Mouse (Mus musculus): ENCODE data around the gene Cd276.
A peak's percentile ranks its signal among the peaks of the same experiment; 100 is the strongest.
"Not testable (repeated sequence)": the region's sequence is repeated elsewhere in the genome, so short reads cannot be mapped to it uniquely, and the experiment has no call there.

The Cd276 gene

GRCm38 (mm10) chr9:58554908-58555684 is at the start of gene Cd276:
Gene Cd276 (minus strand): TSS chr9:58555437.
- DNase-seq (ENCODE audit: low read depth, low spot score) = peak; percentile 93

DNA sequence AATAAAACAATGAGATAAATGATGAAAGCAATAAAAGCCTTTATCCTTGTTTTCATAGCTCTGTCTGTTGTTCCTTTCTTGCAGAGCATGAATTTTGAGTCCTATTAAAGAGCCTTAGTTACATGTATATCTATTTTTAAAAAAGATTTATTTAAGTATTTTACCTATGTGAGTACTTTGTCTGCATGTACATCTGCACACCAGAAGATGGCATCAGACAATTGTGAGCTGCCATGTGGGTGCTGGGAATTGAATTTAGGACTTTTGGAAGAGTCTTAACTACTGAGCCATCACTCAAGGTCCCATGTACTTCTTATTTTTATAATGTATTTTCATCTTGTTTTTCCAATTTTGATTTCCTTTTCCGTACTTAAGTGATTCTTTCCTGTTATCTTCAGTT is 40.1 kb upstream of the Cd276 start:
- no peak for DNase-seq (ENCODE audit: low read depth, low spot score)

GRCm38 (mm10) chr9:58588657-58589056 is 33.4 kb upstream of the Cd276 start:
- peak; percentile 35 for DNase-seq (ENCODE audit: low read depth, low spot score)

DNA sequence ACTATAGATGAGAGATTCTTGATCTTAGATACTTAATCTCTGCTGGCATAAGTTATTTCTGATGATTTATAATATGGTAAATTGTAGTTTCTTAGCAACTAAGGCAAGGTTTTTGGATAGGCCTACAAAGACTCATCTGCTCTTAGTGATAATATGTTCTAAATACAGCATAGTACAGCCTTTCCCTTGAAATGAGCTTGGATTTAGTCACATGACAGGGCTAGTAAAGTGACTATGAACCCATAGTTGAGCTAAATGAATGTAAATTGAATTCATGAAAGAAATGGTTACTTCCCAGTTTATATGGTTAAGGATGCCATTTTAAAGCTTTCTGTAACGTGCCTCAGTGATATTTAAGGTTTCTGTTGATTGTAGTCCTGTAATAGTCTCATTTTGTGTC is 29.1 kb upstream of the Cd276 start:
- DNase-seq (ENCODE audit: low read depth, low spot score) = no peak

- peak; percentile 35 for DNase-seq (ENCODE audit: low read depth, low spot score)
Observed at GRCm38 (mm10) chr9:58583267-58583641, 28.0 kb upstream of the Cd276 start.

DNA sequence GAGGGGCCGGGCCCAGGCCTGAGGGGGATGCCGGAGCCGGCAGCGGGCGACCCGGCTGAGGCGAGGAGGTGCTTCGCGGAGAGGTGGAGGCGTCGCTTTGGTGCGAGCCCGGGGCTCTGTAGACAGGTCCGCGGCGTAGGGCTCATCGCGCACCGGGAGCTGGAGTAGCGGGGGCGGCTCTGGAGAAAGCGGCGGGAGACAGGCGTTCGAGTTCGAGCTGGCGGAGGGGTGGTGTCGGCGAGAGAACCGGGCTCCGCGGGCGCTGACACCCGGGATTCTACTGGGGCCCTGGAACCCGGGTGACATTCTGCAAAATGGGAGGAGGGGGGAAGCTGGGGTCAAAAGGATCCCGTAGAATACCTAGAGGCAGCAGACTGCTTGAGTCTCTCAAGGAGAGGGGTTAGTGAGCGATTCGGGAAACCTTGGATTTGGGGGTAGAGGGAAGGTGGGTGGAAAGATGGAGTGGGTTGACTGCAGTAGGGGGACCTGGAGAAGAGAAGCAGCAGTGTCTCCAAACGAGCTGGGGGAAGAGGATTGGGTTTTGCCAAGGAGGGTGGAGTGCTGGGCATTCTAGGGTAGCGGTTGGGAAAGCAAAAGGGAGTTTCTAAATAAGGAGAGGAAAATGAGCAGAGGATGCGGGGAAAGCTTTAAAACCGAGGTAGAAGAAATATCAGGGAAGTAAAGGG is 27.5 kb upstream of the Cd276 start:
- peak; percentile 66 for DNase-seq (ENCODE audit: low read depth, low spot score)

- peak; percentile 99 for DNase-seq (ENCODE audit: low read depth, low spot score)
Observed at GRCm38 (mm10) chr9:58581958-58582540, 26.8 kb upstream of the Cd276 start, which contains the start of gene Nptn. Gene Nptn (plus strand): TSS chr9:58582240.

GRCm38 (mm10) chr9:58581283-58581930 is 26.2 kb upstream of the Cd276 start:
- peak; percentile 79 for DNase-seq (ENCODE audit: low read depth, low spot score)

DNA sequence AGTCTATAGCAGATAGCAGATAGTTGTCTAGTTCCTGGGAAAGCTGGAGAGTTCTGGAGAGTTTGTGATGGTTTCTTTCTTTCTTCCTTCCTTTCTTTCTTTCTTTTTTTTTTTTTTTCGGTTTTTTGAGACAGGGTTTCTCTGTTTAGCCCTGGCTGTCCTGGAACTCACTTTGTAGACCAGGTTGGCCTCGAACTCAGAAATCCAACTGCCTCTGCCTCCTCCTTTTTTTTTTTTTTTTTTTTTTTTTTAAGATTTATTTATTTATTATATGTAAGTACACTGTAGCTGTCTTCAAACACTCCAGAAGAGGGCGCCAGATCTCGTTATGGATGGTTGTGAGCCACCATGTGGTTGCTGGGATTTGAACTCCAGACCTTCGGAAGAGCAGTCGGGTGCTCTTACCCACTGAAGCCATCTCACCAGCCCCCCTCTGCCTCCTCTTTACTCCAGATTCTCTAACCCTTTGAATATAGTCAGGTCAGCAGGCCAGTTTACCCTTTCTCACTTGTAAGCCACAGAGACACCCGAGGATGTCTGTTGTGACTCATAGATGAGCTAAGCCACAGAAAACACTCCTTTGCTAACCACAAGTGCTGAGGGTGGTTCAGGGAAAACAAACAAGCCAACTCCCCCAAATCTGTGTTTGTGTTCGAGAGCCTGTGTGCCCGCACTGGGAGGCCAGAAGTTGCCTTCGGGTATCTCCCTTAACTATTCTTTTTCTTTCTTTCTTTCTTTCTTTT is 25.4 kb upstream of the Cd276 start:
- DNase-seq (ENCODE audit: low read depth, low spot score) = not testable (repeated sequence)

DNA sequence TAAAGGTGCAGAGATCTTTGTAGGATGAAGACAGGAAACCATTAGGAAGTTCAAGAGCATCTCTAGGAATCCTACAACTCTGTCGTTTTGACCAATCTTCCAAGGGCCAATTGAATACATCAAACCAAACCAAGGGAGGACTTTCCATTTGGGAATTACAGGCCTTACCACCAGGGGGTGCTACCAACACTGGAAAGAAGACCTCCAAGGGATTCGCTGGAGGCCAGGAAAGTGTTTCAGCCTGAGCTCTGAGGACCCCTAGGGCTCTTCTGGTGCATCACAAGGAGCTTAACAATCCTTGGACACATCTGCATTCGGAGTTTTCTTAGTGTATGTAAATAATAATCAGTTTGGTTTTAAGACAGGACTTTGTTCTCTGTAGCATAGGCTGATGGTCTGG is 23.4 kb upstream of the Cd276 start:
- peak; percentile 97 for DNase-seq (ENCODE audit: low read depth, low spot score)

GRCm38 (mm10) chr9:58571001-58571400 is 15.8 kb upstream of the Cd276 start:
- no peak for DNase-seq (ENCODE audit: low read depth, low spot score)

GRCm38 (mm10) chr9:58567682-58568081 is 12.4 kb upstream of the Cd276 start:
- no peak for DNase-seq (ENCODE audit: low read depth, low spot score)

- DNase-seq (ENCODE audit: low read depth, low spot score) = not testable (repeated sequence)
Observed at GRCm38 (mm10) chr9:58565945-58566344, 10.7 kb upstream of the Cd276 start.

- no peak for DNase-seq (ENCODE audit: low read depth, low spot score)
Observed at GRCm38 (mm10) chr9:58560211-58560610, 5.0 kb upstream of the Cd276 start.

- peak; percentile 65 for DNase-seq (ENCODE audit: low read depth, low spot score)
Observed at GRCm38 (mm10) chr9:58557457-58558455, 2.5 kb upstream of the Cd276 start.

DNA sequence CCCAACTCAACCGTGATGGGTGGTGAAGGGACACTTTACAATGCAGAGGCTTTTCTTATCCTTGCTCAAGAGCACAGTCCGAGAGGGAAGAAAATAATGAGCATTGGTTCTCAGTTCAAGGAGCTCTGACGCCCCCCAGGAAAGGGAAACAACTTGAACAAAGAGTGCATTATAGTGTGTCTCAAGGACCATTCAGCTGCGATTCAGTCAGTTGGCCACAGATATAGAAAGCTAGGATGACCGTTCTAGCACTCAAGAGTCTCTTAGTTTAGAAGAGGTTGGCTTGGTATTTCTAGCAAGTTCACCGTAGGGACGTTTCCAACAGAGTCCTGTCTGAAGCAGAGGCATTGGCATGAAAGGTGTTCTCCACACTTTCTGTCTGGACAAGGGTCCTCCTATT is 1.4 kb upstream of the Cd276 start:
- DNase-seq (ENCODE audit: low read depth, low spot score) = no peak

GRCm38 (mm10) chr9:58555685-58556414 is 613 bp upstream of the Cd276 start:
- peak; percentile 68 for DNase-seq (ENCODE audit: low read depth, low spot score)

- peak; percentile 51 for DNase-seq (ENCODE audit: low read depth, low spot score)
Observed at GRCm38 (mm10) chr9:58554056-58554907, 955 bp downstream of the Cd276 start.

- DNase-seq (ENCODE audit: low read depth, low spot score) = peak; percentile 24
Observed at GRCm38 (mm10) chr9:58552083-58552482, 3.2 kb downstream of the Cd276 start.
